Mouse (Mus musculus): ENCODE results near the gene Caml. TPM values are rescaled to one million over a fixed set of nuclear protein-coding genes. Genes with fewer than 3 reads are reported as not detected.
A peak's percentile ranks its signal among the peaks of the same experiment; 100 is the strongest.
"Not testable (repeated sequence)": the region's sequence is repeated elsewhere in the genome, so short reads cannot be mapped to it uniquely, and the experiment has no call there.

The Caml gene
- 7.6 and 8.5 TPM in 2 replicates for polyA plus RNA-seq (2012; rRNA removed)

DNA sequence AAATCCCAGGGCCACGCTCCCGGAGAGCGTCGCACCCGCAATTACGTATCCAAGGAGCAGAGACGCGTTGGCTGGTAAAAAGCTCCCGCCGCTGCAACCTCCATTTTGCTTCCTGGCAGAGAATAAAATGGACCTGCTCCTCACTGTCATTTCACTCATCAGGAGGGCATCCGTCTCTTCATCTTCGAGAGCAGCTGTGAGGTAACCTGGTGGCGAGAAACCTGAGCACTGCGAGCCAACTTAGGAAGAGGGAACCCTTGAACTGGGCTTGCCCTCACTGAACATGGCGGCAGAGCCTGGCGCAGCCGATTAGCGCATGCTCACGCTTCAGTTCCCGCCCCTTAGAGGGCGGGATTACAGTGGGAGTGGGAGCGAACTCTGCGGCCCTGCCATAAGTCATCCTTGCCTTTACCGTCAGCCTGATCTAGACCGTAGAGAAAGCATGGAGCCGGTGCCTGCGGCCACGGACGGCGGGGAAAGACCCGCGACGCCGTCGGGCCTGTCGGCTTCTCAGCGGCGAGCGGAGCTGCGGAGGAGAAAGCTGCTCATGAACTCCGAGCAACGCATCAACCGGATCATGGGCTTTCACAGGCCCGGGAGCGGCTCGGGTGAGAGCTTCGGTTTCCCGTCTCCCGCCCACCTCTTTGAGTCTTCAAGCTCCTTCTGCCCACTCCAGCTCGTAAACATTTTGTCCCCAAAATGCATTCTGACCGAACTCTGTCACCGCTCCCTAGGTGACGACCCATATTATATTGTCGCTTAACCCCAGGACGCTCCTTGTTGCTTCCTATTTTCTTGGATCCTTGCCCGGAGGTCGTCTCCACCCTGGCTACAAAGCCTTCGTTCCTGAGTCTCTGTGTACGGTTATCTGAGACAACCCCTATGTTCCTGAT, at the start of gene Caml:
Gene Caml, plus strand, starts transcription at position 357 of the 893 bp plus-strand sequence.
- DNase-seq (ENCODE audit: low read depth in 1 of 2, low spot score in 2 of 2): peak; percentile 70 to 81
- no peaks in the 10 kb centered on the region for H3K27me3 ChIP-seq (ENCODE audit: control insufficient read depth, insufficient read depth, low read length)
- peaks cover 3% of the 10 kb centered on the region; the same call in 1 of the 2 replicates for H3K36me3 ChIP-seq (ENCODE audit: control insufficient read depth, insufficient read depth, low read length)
- peak within 1 kb of the TSS; percentile 81 for H3K27ac ChIP-seq (ENCODE audit: insufficient read depth, low read length)
- peaks cover 8% of the 10 kb centered on the region; the same call in 1 of the 2 replicates for H3K4me1 ChIP-seq (ENCODE audit: control insufficient read depth, insufficient read depth, insufficient read length)
- peak within 1 kb of the TSS; percentile 93 for H3K4me3 ChIP-seq (ENCODE audit: extremely low read depth, insufficient read depth, insufficient read length)
- 1% methylated on average over 59 of the region's 59 CpGs for WGBS
- TF ChIP-seq CTCF (IDR thresholded peaks at IDR 0.05; ENCODE audit: extremely low read depth, insufficient read depth, insufficient read length, insufficient replicate concordance): no peak
- TF ChIP-seq POLR2A (IDR thresholded peaks at IDR 0.05; ENCODE audit: low read depth, low read length): peak; percentile 38

DNA sequence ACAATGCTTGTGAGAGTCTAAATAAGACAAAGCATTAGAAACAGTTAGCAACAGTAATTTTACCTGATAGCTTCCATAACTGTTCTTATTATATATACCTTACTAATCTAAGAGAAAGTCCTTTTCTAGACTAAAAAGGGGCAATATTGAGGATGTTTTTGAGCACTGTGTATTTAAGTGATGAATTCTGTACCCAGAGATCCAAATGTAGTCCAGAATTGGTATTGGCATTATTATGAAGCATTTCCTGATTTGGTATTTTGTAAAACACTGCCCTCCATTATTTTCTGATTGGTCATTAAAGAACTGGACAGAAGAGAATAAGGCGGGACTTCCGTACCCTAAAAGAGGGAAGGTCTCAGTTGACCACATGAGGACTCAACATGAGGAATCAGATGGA, 49.4 kb upstream of the Caml start, which contains the start of gene Tmed9:
Gene Tmed9, plus strand, starts transcription at position 301 of the 400 bp plus-strand sequence.
- H3K4me1 ChIP-seq (ENCODE audit: control insufficient read depth, insufficient read depth, insufficient read length): peaks cover 8% of the 10 kb centered on the region; the same call in 1 of the 2 replicates
- no peak within 1 kb of the TSS for H3K27ac ChIP-seq (ENCODE audit: insufficient read depth, low read length)
- H3K27me3 ChIP-seq (ENCODE audit: control insufficient read depth, insufficient read depth, low read length): no peaks in the 10 kb centered on the region
- H3K36me3 ChIP-seq (ENCODE audit: control insufficient read depth, insufficient read depth, low read length): no peaks in the 10 kb centered on the region
- DNase-seq (ENCODE audit: low read depth in 1 of 2, low spot score in 2 of 2): no peak
- no peak within 1 kb of the TSS for H3K4me3 ChIP-seq (ENCODE audit: extremely low read depth, insufficient read depth, insufficient read length)
- TF ChIP-seq POLR2A (IDR thresholded peaks at IDR 0.05; ENCODE audit: low read depth, low read length) (no peak), CTCF (IDR thresholded peaks at IDR 0.05; ENCODE audit: extremely low read depth, insufficient read depth, insufficient read length, insufficient replicate concordance) (no peak)
- 93% methylated on average over 2 of the region's 2 CpGs for WGBS

DNA sequence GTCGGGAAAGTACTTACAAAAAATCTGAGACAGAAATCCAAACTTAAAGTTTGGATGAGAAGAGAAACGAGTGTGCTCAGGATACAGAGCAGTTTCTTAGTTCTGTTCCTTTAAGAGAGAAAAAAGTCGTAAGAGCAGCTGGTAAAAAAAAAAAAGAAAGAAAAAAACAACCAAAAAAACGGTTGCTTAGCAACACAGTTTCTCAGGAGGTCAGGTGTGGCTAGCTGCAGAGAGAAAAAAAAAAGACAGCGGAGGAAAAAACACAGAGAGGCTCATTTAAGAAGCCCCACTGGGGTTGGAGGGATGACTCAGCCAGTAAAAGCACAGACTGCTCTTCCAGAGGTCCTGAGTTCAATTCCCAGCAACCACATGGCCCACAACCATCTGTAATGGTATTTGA, 48.5 kb upstream of the Caml start:
- Histone ChIP-seq H3K27ac (ENCODE audit: insufficient read depth, low read length) (no peak overlapping the region), H3K36me3 (ENCODE audit: control insufficient read depth, insufficient read depth, low read length) (no peaks in the 10 kb centered on the region), H3K4me1 (ENCODE audit: control insufficient read depth, insufficient read depth, insufficient read length) (peaks cover 7% of the 10 kb centered on the region; the same call in 1 of the 2 replicates), H3K27me3 (ENCODE audit: control insufficient read depth, insufficient read depth, low read length) (no peaks in the 10 kb centered on the region), H3K4me3 (ENCODE audit: extremely low read depth, insufficient read depth, insufficient read length) (no peak overlapping the region)
- no peak for DNase-seq (ENCODE audit: low read depth in 1 of 2, low spot score in 2 of 2)
- TF ChIP-seq POLR2A (IDR thresholded peaks at IDR 0.05; ENCODE audit: low read depth, low read length) (no peak), CTCF (IDR thresholded peaks at IDR 0.05; ENCODE audit: extremely low read depth, insufficient read depth, insufficient read length, insufficient replicate concordance) (no peak)
- 70% methylated on average over 5 of the region's 5 CpGs for WGBS

DNA sequence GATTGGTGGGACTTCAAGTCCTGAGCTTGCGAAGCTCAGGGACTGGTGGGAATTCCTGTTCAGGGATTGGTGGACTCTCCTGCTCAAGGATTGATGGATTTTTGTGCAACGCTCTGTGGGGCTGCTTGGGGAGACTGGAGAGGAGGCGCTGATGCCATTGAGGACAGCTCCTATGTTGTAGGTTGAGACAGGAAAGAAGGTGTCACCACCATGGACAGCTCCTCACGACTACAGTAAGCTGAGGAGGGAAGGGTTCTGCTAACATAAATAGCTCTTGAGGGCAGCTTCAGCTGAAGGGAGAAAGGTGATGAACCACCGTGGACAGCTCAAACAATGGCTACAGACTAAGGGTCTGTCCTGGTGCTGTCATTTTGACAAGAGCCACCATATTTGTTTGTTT, 46.9 kb upstream of the Caml start:
- WGBS: 76% methylated on average over 5 of the region's 5 CpGs

DNA sequence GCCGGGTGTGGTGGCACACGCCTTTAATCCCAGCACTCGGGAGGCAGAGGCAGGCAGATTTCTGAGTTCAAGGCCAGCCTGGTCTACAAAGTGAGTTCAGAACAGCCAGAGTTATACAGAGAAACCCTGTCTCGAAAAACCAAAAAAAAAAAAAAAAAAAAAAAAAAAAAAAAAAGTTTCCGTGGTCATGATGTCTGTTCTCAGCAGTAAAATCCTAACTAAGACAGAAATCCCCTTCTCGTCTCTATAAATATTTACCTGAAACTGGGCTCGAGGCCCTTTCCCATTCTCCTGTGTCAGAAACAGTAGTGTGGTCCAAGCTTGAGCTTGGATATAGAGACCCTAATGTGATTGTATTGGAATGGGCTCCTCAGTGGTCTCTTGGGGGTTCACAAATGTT, 45.9 kb upstream of the Caml start:
- H3K4me3 ChIP-seq (ENCODE audit: extremely low read depth, insufficient read depth, insufficient read length); H3K4me1 ChIP-seq (ENCODE audit: control insufficient read depth, insufficient read depth, insufficient read length); H3K27me3 ChIP-seq (ENCODE audit: control insufficient read depth, insufficient read depth, low read length); H3K27ac ChIP-seq (ENCODE audit: insufficient read depth, low read length); H3K36me3 ChIP-seq (ENCODE audit: control insufficient read depth, insufficient read depth, low read length); DNase-seq (ENCODE audit: low read depth in 1 of 2, low spot score in 2 of 2): not testable (repeated sequence)
- 77% methylated on average over 7 of the region's 7 CpGs for WGBS

More for the DNA sequence above, 46.9 kb upstream of the Caml start:
- H3K27ac ChIP-seq (ENCODE audit: insufficient read depth, low read length): no peak overlapping the region
- H3K4me3 ChIP-seq (ENCODE audit: extremely low read depth, insufficient read depth, insufficient read length): no peak overlapping the region
- TF ChIP-seq CTCF (IDR thresholded peaks at IDR 0.05; ENCODE audit: extremely low read depth, insufficient read depth, insufficient read length, insufficient replicate concordance) (no peak), POLR2A (IDR thresholded peaks at IDR 0.05; ENCODE audit: low read depth, low read length) (no peak)
- no peak for DNase-seq (ENCODE audit: low read depth in 1 of 2, low spot score in 2 of 2)
- H3K4me1 ChIP-seq (ENCODE audit: control insufficient read depth, insufficient read depth, insufficient read length): no peaks in the 10 kb centered on the region; the same call in 1 of the 2 replicates
- H3K27me3 ChIP-seq (ENCODE audit: control insufficient read depth, insufficient read depth, low read length): no peaks in the 10 kb centered on the region
- no peaks in the 10 kb centered on the region for H3K36me3 ChIP-seq (ENCODE audit: control insufficient read depth, insufficient read depth, low read length)

DNA sequence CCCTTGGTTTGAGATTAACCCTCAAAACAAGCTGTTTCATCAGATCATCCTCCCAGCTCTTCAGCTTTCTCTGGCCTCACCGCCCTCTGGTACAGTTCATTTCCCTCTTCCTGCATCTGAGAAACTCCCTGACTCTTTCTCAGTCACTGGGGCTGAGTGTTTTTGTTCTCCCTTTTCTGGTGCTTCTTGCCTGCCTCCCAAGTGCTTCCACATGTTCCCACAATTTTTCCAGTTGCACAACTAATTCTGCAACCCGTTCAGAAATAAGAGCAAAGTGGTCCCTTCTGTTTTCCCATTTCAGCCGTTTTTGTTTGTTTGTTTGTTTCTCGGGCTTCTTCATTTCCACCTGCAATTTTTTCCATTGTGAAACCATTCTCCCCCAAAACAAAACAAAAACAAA, 44.7 kb upstream of the Caml start:
- Histone ChIP-seq H3K27me3 (ENCODE audit: control insufficient read depth, insufficient read depth, low read length) (no peaks in the 10 kb centered on the region), H3K36me3 (ENCODE audit: control insufficient read depth, insufficient read depth, low read length) (no peaks in the 10 kb centered on the region), H3K4me3 (ENCODE audit: extremely low read depth, insufficient read depth, insufficient read length) (no peak overlapping the region), H3K4me1 (ENCODE audit: control insufficient read depth, insufficient read depth, insufficient read length) (no peaks in the 10 kb centered on the region), H3K27ac (ENCODE audit: insufficient read depth, low read length) (no peak overlapping the region)
- TF ChIP-seq POLR2A (IDR thresholded peaks at IDR 0.05; ENCODE audit: low read depth, low read length) (no peak), CTCF (IDR thresholded peaks at IDR 0.05; ENCODE audit: extremely low read depth, insufficient read depth, insufficient read length, insufficient replicate concordance) (no peak)
- 80% methylated on average over 4 of the region's 4 CpGs for WGBS
- no peak for DNase-seq (ENCODE audit: low read depth in 1 of 2, low spot score in 2 of 2)

DNA sequence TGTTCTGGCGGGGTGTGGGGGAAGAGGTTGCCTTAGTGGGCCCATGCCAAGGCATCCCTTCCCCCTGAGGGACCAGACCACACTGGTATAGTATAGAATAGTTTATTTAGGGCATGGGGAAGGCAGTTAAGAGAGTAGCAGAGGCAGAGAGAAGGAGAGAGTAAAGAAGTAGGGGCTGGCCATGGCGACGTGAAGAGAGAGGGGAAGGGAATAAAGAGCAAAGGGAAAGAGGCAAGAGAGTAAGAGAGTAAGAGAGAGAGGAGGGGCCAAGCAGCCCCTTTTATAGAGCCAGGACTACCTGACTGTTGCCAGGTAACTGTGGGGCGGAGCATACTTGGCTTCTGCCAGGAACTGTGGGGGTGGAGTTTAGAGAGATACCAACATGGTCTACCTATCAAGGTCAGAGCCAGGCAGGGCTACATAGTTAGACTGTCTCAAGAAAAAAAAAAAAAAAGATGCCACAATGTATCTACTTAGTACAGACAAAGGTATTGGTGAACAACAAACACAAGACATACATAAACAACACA, 30.8 kb upstream of the Caml start:
- TF ChIP-seq CTCF (IDR thresholded peaks at IDR 0.05; ENCODE audit: extremely low read depth, insufficient read depth, insufficient read length, insufficient replicate concordance): no peak
- TF ChIP-seq POLR2A (IDR thresholded peaks at IDR 0.05; ENCODE audit: low read depth, low read length): no peak
- Histone ChIP-seq H3K27me3 (ENCODE audit: control insufficient read depth, insufficient read depth, low read length) (no peaks in the 10 kb centered on the region), H3K4me1 (ENCODE audit: control insufficient read depth, insufficient read depth, insufficient read length) (no peaks in the 10 kb centered on the region; the same call in 1 of the 2 replicates), H3K27ac (ENCODE audit: insufficient read depth, low read length) (no peak overlapping the region), H3K4me3 (ENCODE audit: extremely low read depth, insufficient read depth, insufficient read length) (no peak overlapping the region), H3K36me3 (ENCODE audit: control insufficient read depth, insufficient read depth, low read length) (peaks cover 21% of the 10 kb centered on the region)
- no peak for DNase-seq (ENCODE audit: low read depth in 1 of 2, low spot score in 2 of 2)
- whole genome bisulfite sequencing: 85% methylated on average over 4 of the region's 4 CpGs

Data from spleen, adult 2 months (tissue).